Mouse (Mus musculus) bone marrow macrophage, adult 2 months (primary cell): ENCODE data around the gene Vstm2l.

ENCODE experiments used
- CTCF ChIP-seq: IDR thresholded peaks from 2 replicates; pipeline ENCODE4 v1.5.1; 2012; ENCODE audit warnings: low read depth, mild to moderate bottlenecking, low read length, moderate library complexity
- POLR2A ChIP-seq: IDR thresholded peaks from 2 replicates; pipeline ENCODE4 v1.6.1; 2012; ENCODE audit warnings: mild to moderate bottlenecking, low read depth, low read length, borderline replicate concordance

DNA sequence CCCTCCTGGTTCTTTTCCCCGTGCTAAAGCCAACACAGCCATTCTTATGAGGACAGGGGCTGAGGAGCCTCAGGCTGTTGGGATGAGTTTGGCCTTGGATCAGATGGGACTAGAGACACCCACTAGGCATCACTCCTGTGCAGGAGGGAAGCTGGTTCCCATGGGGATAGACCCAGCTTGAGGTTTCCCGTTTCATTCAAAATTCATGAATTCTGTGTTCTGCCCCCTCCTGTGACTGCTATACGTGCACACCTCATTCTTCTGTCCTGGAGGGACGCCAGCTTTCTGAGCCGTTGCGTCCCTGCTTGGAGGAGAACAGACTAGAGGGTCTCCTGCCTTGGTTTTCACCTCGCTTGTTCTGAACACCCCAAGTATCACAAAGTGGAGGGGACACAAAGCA, 12.0 kb downstream of the Vstm2l start:
- no peak for TF ChIP-seq POLR2A
- no peak for TF ChIP-seq CTCF
